In the genomic region with DNA sequence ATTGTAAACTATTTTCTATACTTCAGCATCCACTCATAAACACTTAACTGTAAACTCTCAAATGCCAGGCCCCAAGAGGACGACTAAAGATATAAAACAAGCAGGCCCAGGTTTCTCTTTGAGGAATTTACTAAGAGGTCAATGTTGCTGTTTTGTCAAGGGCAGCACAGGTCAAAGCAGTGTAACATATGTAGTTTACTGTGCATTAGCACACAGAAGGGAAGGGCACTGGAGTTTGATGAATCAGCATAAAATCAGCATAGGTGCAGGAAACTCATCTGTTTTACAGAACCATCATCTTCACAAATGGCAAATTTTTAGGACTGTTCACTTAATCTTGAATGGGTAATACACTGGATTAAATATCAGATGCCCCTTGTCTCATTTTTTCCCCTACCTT, we compare ENCODE assay signal across 22 mouse cellular contexts.
A peak's percentile ranks its signal among the peaks of the same experiment; 100 is the strongest.
DNase-seq lines count a peak whose midpoint lies in the region; ATAC-seq and TF ChIP-seq lines count a peak whose summit lies in the region.
"Had no signal": no experiment of that assay in that cellular context is flagged by ENCODE, and none has a peak within 500 bp of the region (broad histone marks: within the 10 kb centered on the region; RNA-seq: fewer than 3 reads in every experiment).

No protein-coding gene starts in this region.

- H3K27ac ChIP-seq in heart, adult 2 months: no peak overlapping the region
- no peak overlapping the region for H3K27ac ChIP-seq in CH12.LX (ENCODE audit: insufficient read depth, low read depth)
- H3K27ac ChIP-seq in ES-E14 (ENCODE audit: insufficient read depth, low read depth, low read length, poor library complexity, severe bottlenecking): no peak overlapping the region
- no peak overlapping the region for H3K27ac ChIP-seq in midbrain, embryonic 15.5 days
- H3K27ac ChIP-seq in hindbrain, embryonic 16.5 days (ENCODE audit: low read depth, low read length): no peak overlapping the region

- intact Hi-C loops in heart, adult 2 months (cut with DNase I): no loop called here

- no peak overlapping the region for H3K4me2 ChIP-seq in CH12.LX (ENCODE audit: insufficient read depth, low read depth, poor library complexity, severe bottlenecking)
- no peak overlapping the region for H3K4me2 ChIP-seq in midbrain, embryonic 15.5 days
- no peak overlapping the region for H3K4me2 ChIP-seq in hindbrain, embryonic 16.5 days (ENCODE audit: low read length)

- no peak for TF ChIP-seq EP300 in heart, adult 2 months (IDR thresholded peaks at IDR 0.05; ENCODE audit: insufficient read depth, low read depth, low read length)
- TF ChIP-seq EP300 in CH12.LX (IDR thresholded peaks at IDR 0.05; ENCODE audit: low read length): no peak

- in situ Hi-C loops in CH12.LX (cut with MboI; ENCODE audit: low pct_ligation_motif_present, low pct_unique_long_range_greater_than_20kb, low sequenced_read_pairs) (no loop called here), ES-E14 (cut with MboI; ENCODE audit: low sequenced_read_pairs in 2 of 2, unreplicated experiment in 2 of 2) (no loop called here)

- no peak for TF ChIP-seq RAD21 in CH12.LX (IDR thresholded peaks at IDR 0.05; ENCODE audit: low read depth, low read length)

- no peaks in the 10 kb centered on the region for H3K9me3 ChIP-seq in CH12.LX (replicated peaks; ENCODE audit: low read length)
- H3K9me3 ChIP-seq in ES-E14 (ENCODE audit: control insufficient read depth, insufficient read depth, low read depth, low read length): no peaks in the 10 kb centered on the region
- H3K9me3 ChIP-seq in midbrain, embryonic 15.5 days: no peaks in the 10 kb centered on the region
- no peaks in the 10 kb centered on the region for H3K9me3 ChIP-seq in hindbrain, embryonic 16.5 days (ENCODE audit: control insufficient read depth, low read length)
- H3K9me3 ChIP-seq: G1E had no signal

- TF ChIP-seq CTCF in heart, adult 2 months (IDR thresholded peaks at IDR 0.05): no peak
- no peak for TF ChIP-seq CTCF in CH12.LX (conservative IDR thresholded peaks at IDR 0.05 in 1 of 2, IDR thresholded peaks at IDR 0.05 in 1 of 2; ENCODE audit: low read depth in 2 of 2, low read length in 2 of 2)

- WGBS in heart, adult 2 months: 90% methylated on average over 1 of the region's 1 CpGs
- WGBS in midbrain, embryonic 15.5 days: 76% methylated on average over 1 of the region's 1 CpGs
- WGBS in hindbrain, embryonic 16.5 days: 69% methylated on average over 1 of the region's 1 CpGs

- no peak overlapping the region for H3K4me3 ChIP-seq in heart, adult 2 months
- H3K4me3 ChIP-seq in CH12.LX (replicated peaks in 1 of 3; ENCODE audit: low read depth in 2 of 3, low read length in 2 of 3, poor library complexity in 1 of 3) (no peak overlapping the region), ES-E14 (ENCODE audit: insufficient read depth in 1 of 2, low read depth in 1 of 2, low read length in 2 of 2, poor library complexity in 1 of 2, severe bottlenecking in 1 of 2) (no peak overlapping the region)
- no peak overlapping the region for H3K4me3 ChIP-seq in midbrain, embryonic 15.5 days
- no peak overlapping the region for H3K4me3 ChIP-seq in hindbrain, embryonic 16.5 days (ENCODE audit: low read length)

- no peaks in the 10 kb centered on the region; the same call in 1 of the 2 replicates for H3K4me1 ChIP-seq in heart, adult 2 months (ENCODE audit: control insufficient read depth, insufficient read depth, low read length)
- H3K4me1 ChIP-seq in CH12.LX (ENCODE audit: control insufficient read depth in 1 of 2, insufficient read depth in 2 of 2): peaks cover 0 to 21% of the 10 kb centered on the region in 2 experiments; a peak in 3 of 4 replicates
- H3K4me1 ChIP-seq in ES-E14 (ENCODE audit: control insufficient read depth in 2 of 2, insufficient read depth in 2 of 2, low read length in 2 of 2, poor library complexity in 1 of 2): no peaks in the 10 kb centered on the region
- no peaks in the 10 kb centered on the region for H3K4me1 ChIP-seq in midbrain, embryonic 15.5 days
- H3K4me1 ChIP-seq in hindbrain, embryonic 16.5 days (ENCODE audit: control insufficient read depth, insufficient read depth, low read depth, low read length): no peaks in the 10 kb centered on the region

- no peak for ATAC-seq in midbrain, embryonic 15.5 days (replicated peaks)
- ATAC-seq in hindbrain, embryonic 16.5 days: no peak
- ATAC-seq: activated CD4-positive, CD25-positive, alpha-beta regulatory T cell, adult 4 months; CD4-positive, CD25-positive, alpha-beta regulatory T cell, adult 4 months; Patski had no signal

- TF ChIP-seq POLR2A in heart, adult 2 months (IDR thresholded peaks at IDR 0.05; ENCODE audit: insufficient read depth, low read depth, low read length): no peak
- no peak for TF ChIP-seq POLR2A in CH12.LX (IDR thresholded peaks at IDR 0.05; ENCODE audit: low read depth, low read length)

- no peaks in the 10 kb centered on the region for H3K79me2 ChIP-seq in heart, adult 2 months (replicated peaks; ENCODE audit: control insufficient read depth, insufficient read depth, low read length)
- no peaks in the 10 kb centered on the region for H3K79me2 ChIP-seq in CH12.LX (replicated peaks; ENCODE audit: control insufficient read depth, extremely low read depth, insufficient read depth, poor library complexity, severe bottlenecking)

- H3K9ac ChIP-seq in heart, adult 2 months (ENCODE audit: low read depth, low read length): no peak overlapping the region
- H3K9ac ChIP-seq in CH12.LX (ENCODE audit: insufficient read depth, low read depth) (no peak overlapping the region), ES-E14 (ENCODE audit: insufficient read depth, low read depth, low read length, poor library complexity, severe bottlenecking) (no peak overlapping the region)
- H3K9ac ChIP-seq in midbrain, embryonic 15.5 days: no peak overlapping the region
- H3K9ac ChIP-seq in hindbrain, embryonic 16.5 days (ENCODE audit: low read depth, low read length): no peak overlapping the region

- peak; percentile 64 for DNase-seq in heart, adult 11 months
- DNase-seq in heart, adult 2 months: no peak
- DNase-seq in CH12.LX (ENCODE audit: extremely low read depth): no peak
- no peak for DNase-seq in ES-E14 (ENCODE audit: low read depth, low spot score)
- DNase-seq: adrenal gland, adult 2 months; adrenal gland, adult 8-10 months; adrenal gland, postnatal 10 days; adrenal gland, postnatal 14 days; adrenal gland, postnatal 25 days; adrenal gland, postnatal 36 days; B cell, adult 2 months; cerebellum, adult 11 months; cerebellum, adult 11-12 months; cerebellum, adult 18-20 months; cerebellum, adult 2 months; cerebellum, adult 8-10 months had no signal

- H3K36me3 ChIP-seq in heart, adult 2 months (ENCODE audit: control insufficient read depth, insufficient read depth, low read length): no peaks in the 10 kb centered on the region
- peaks cover 26 to 51% of the 10 kb centered on the region in 2 experiments for H3K36me3 ChIP-seq in CH12.LX (replicated peaks in 1 of 2; ENCODE audit: control insufficient read depth in 1 of 2, insufficient read depth in 1 of 2, low read length in 1 of 2)
- H3K36me3 ChIP-seq in ES-E14 (ENCODE audit: control insufficient read depth, insufficient read depth, low read length, poor library complexity, severe bottlenecking): peaks cover 2% of the 10 kb centered on the region; the same call in 1 of the 2 replicates
- 0 out of 2 replicates have a peak, but pooled peaks cover 3% of the 10 kb centered on the region for H3K36me3 ChIP-seq in midbrain, embryonic 15.5 days (replicated peaks)
- H3K36me3 ChIP-seq in hindbrain, embryonic 16.5 days (ENCODE audit: control insufficient read depth, insufficient read depth, low read length): peaks cover 5% of the 10 kb centered on the region; the same call in 1 of the 2 replicates

- H3K27me3 ChIP-seq in heart, adult 2 months (ENCODE audit: control insufficient read depth, insufficient read depth, low read length): no peaks in the 10 kb centered on the region
- no peaks in the 10 kb centered on the region for H3K27me3 ChIP-seq in CH12.LX (replicated peaks)
- H3K27me3 ChIP-seq in midbrain, embryonic 15.5 days (replicated peaks): no peaks in the 10 kb centered on the region
- no peaks in the 10 kb centered on the region for H3K27me3 ChIP-seq in hindbrain, embryonic 16.5 days (replicated peaks; ENCODE audit: control insufficient read depth, insufficient read depth, low read length)
- H3K27me3 ChIP-seq: Patski had no signal

- dilution Hi-C loops in CH12.LX (cut with MboI; ENCODE audit: extremely low pct_ligation_motif_present, extremely low pct_unique_long_range_greater_than_20kb, low sequenced_read_pairs): no loop called here

TF ChIP-seq in CH12.LX, 34 proteins besides CTCF, POLR2A, EP300 and RAD21:
- TF ChIP-seq ZKSCAN1 (IDR thresholded peaks at IDR 0.05; ENCODE audit: borderline replicate concordance, low read depth, low read length): no peak
- peak; percentile 90 for TF ChIP-seq MAFK (IDR thresholded peaks at IDR 0.05; ENCODE audit: insufficient replicate concordance, low read length)

TF ChIP-seq in ES-E14, 5 proteins besides CTCF, POLR2A, EP300 and RAD21:
- TF ChIP-seq ZC3H11A (IDR thresholded peaks at IDR 0.05; ENCODE audit: borderline replicate concordance, low read depth, low read length) (no peak), ZNF384 (IDR thresholded peaks at IDR 0.05; ENCODE audit: low read depth, low read length) (no peak), MAFK (IDR thresholded peaks at IDR 0.05; ENCODE audit: insufficient read depth, low read depth, low read length) (peak; percentile 78), CHD2 (IDR thresholded peaks at IDR 0.05; ENCODE audit: low read depth, low read length) (no peak)
